Mouse (Mus musculus): ENCODE measurements at regions not wholly inside any gene's neighbourhood (a gene's known extent, or its start where the extent isn't known, plus 50 kb on each side); places are given as distances from the start of the nearest gene placed in this dataset.

DNA sequence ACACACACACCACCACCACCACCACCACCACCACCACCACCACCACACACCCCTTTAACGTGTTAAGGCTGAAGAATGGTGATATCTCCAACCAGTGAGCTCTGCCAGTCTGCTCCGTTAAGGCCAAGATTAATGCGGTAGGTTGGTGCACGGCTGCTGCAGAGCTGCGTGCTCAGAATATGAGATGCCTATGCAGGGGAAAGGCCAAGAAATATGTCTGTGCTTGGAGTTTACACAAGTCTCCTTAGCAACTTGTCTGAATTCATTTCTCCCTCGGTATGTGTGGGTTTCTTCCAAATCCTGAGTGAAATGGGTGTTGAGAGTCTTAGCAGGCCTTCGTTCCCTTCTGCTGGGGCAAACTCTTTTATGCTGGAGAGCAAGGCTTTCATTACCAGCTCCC is 363.1 kb upstream of the Ubash3b start:
- TF ChIP-seq CTCF (IDR thresholded peaks at IDR 0.05; ENCODE audit: control insufficient read depth, insufficient read depth, insufficient replicate concordance, low read depth, low read length), result no peak
- TF ChIP-seq POLR2A (IDR thresholded peaks at IDR 0.05; ENCODE audit: control insufficient read depth, low read depth, low read length), result no peak
